Mouse (Mus musculus) ES-Bruce4 (cell line): ENCODE measurements around the gene Phlda3.

Experiments
- CTCF ChIP-seq: IDR thresholded peaks from one replicate; pipeline ENCODE4 v1.8.1; 2011; ENCODE audit warnings: low read depth, low read length
- POLR2A ChIP-seq: IDR thresholded peaks from one replicate; pipeline ENCODE4 v1.8.1; 2011; ENCODE audit warnings: low read length; ENCODE audit not compliant: insufficient read depth

DNA sequence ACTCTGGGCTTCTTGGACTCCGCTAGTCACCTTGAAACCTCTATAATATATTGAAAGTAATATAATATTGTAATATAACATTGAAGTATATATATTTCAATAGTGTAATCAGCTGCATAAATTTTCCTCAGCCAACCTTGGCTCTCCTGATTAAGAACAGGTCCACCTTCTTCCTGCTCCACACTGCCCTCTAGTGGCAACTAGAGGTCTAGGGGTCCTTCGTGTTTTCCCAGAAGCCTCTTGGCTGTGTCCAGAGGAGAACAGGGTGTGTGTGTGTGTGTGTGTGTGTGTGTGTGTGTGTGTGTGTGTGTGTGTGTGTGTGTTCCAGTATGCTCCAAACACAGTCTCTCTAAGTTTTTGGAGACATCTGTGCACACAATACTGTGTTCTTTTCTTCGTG lies 21.9 kb downstream of the Phlda3 start:
- peak; percentile 80 for TF ChIP-seq CTCF
- TF ChIP-seq POLR2A = no peak
